Mouse (Mus musculus): ENCODE results near the gene She.

GRCm38 (mm10) chr3:89812166-89812565, 19.0 kb upstream of the She start:
- TF ChIP-seq EP300 (IDR thresholded peaks at IDR 0.05; ENCODE audit: insufficient read depth, low read depth, low read length) (no peak), POLR2A (IDR thresholded peaks at IDR 0.05; ENCODE audit: insufficient read depth, low read length) (no peak)
